Mouse (Mus musculus) cerebellum, adult 2 months (tissue): Measurements from ENCODE around the gene Fchsd2. TPM values are rescaled to one million over a fixed set of nuclear protein-coding genes. Genes with fewer than 3 reads are reported as not detected.

Source experiments
- DNase-seq, 2 experiments: peaks; one replicate each; pipeline ENCODE4 v3.0.0; 2021
- H3K27ac ChIP-seq: fragments of 200-500 bp; 2 replicates; pipeline ENCODE4 v1.5.1; 2012; ENCODE audit warnings: low read length, control low read depth, inconsistent platforms; ENCODE audit not compliant: insufficient read depth
- H3K27me3 ChIP-seq: fragments of 200-500 bp; 2 replicates; pipeline ENCODE4 v1.6.1; 2012; ENCODE audit warnings: inconsistent platforms, mild to moderate bottlenecking, low read length, moderate library complexity; ENCODE audit not compliant: control insufficient read depth, insufficient read depth
- H3K4me1 ChIP-seq: fragments of 200-500 bp; 2 replicates; pipeline ENCODE4 v1.6.1; 2011; ENCODE audit warnings: low read length; ENCODE audit not compliant: control insufficient read depth, insufficient read depth
- H3K4me3 ChIP-seq: fragments of 200-500 bp; replicated peaks from 2 replicates; pipeline ENCODE3; 2011; ENCODE audit warnings: mild to moderate bottlenecking, low read depth, low read length, control low read depth; ENCODE audit not compliant: insufficient read depth
- CTCF ChIP-seq: fragments of 200-500 bp; IDR thresholded peaks from 2 replicates; pipeline ENCODE4 v1.5.1; 2011; ENCODE audit warnings: low read depth, mild to moderate bottlenecking, control low read depth, low read length, moderate library complexity, borderline replicate concordance; ENCODE audit not compliant: insufficient read depth
- POLR2A ChIP-seq: fragments of 200-500 bp; IDR thresholded peaks from 2 replicates; pipeline ENCODE4 v1.6.1; 2011; ENCODE audit warnings: low read length, control low read depth, borderline replicate concordance; ENCODE audit not compliant: insufficient read depth
- WGBS: fragments of 180-500 bp; shearing (Covaris S2); methylation state at CpG from one replicate; pipeline ENCODE4 v1.1.7; 2018; 5-methylcytosine and 5-hydroxymethylcytosine counted together
- polyA plus RNA-seq: library from polyadenylated mRNA; depleted of rRNA; stranded (reverse); fragments of >200 nt; gene quantifications from 2 replicates; pipeline ENCODE4 v1.2.3, GENCODE M21; 2012

The Fchsd2 gene
- polyA plus RNA-seq, 1 experiment: 29.3 TPM

DNA sequence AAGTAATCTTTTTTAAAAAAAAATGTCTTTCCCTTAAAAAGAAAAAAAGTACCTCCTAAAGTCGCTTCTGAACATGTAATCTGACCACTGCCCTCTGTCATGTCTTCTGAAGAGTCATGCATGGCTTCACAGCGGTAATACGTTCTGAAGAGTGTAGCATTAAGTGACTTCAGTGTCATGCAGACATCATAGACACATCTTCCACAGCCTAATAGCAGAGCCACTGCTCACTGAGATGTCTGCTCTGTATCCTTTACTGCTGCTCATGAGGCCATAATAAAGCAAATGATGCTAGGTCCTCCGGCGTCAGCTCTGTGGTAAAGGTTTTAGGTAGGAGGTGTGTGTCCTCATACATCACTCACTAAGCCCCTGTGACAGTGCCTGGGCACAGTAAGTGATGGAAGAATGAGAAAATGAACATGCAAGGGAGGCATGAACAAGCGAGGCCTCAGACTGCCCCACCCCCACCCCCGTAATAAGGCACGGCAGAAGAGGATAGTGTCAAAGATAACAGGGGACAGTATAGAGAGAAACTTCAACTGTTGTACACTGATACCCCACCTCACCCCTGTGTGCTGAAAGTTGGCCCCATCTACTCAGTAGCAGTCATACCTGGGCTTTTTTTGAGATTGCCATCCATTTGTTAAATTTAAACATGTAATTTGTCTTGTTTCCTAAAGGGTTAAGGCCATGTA, 179.9 kb downstream of the Fchsd2 start:
- TF ChIP-seq CTCF (no peak), POLR2A (no peak)
- no peaks in the 10 kb centered on the region for H3K27me3 ChIP-seq
- no peaks in the 10 kb centered on the region; the same call in 1 of the 2 replicates for H3K4me1 ChIP-seq
- H3K4me3 ChIP-seq: no peak overlapping the region
- DNase-seq: no peak
- WGBS: 91% methylated on average over 8 of the region's 8 CpGs
- H3K27ac ChIP-seq: no peak overlapping the region

- Histone ChIP-seq H3K4me1 (no peaks in the 10 kb centered on the region), H3K27me3 (no peaks in the 10 kb centered on the region), H3K27ac (no peak overlapping the region), H3K4me3 (no peak overlapping the region)
- no peak for DNase-seq
- no peak for TF ChIP-seq CTCF
- no peak for TF ChIP-seq POLR2A
- WGBS: 94% methylated on average over 3 of the region's 3 CpGs
These were observed 190.1 kb downstream of the Fchsd2 start for GRCm38 (mm10) chr7:101282721-101283120.

- H3K4me3 ChIP-seq: no peak overlapping the region
- DNase-seq: peak in 1 of 2 experiments; percentile 0
- WGBS: 92% methylated on average over 1 of the region's 1 CpGs
These were observed 191.8 kb downstream of the Fchsd2 start for GRCm38 (mm10) chr7:101284504-101284903.

GRCm38 (mm10) chr7:101286891-101287290, 194.2 kb downstream of the Fchsd2 start:
- DNase-seq: peak in 1 of 2 experiments; percentile 4
- TF ChIP-seq CTCF (no peak), POLR2A (no peak)
- Histone ChIP-seq H3K27ac (no peak overlapping the region), H3K4me3 (no peak overlapping the region), H3K4me1 (no peaks in the 10 kb centered on the region), H3K27me3 (no peaks in the 10 kb centered on the region)
- WGBS: 89% methylated on average over 4 of the region's 4 CpGs

More at GRCm38 (mm10) chr7:101284504-101284903, 191.8 kb downstream of the Fchsd2 start:
- TF ChIP-seq POLR2A (no peak), CTCF (no peak)
- Histone ChIP-seq H3K27me3 (no peaks in the 10 kb centered on the region), H3K4me1 (no peaks in the 10 kb centered on the region), H3K27ac (no peak overlapping the region)

GRCm38 (mm10) chr7:101287820-101288219, 195.2 kb downstream of the Fchsd2 start:
- no peaks in the 10 kb centered on the region for H3K27me3 ChIP-seq
- H3K4me3 ChIP-seq: no peak overlapping the region
- DNase-seq: peak in 1 of 2 experiments; percentile 4
- no peak overlapping the region for H3K27ac ChIP-seq
- 84% methylated on average over 2 of the region's 2 CpGs for whole genome bisulfite sequencing
- no peak for TF ChIP-seq CTCF
- TF ChIP-seq POLR2A: no peak
- no peaks in the 10 kb centered on the region for H3K4me1 ChIP-seq

GRCm38 (mm10) chr7:101288436-101288835, 195.8 kb downstream of the Fchsd2 start:
- 31% methylated on average over 4 of the region's 4 CpGs for WGBS
- peak; percentile 47 to 56 for DNase-seq
- TF ChIP-seq POLR2A: no peak
- peak; percentile 74 for TF ChIP-seq CTCF

GRCm38 (mm10) chr7:101290401-101290800, 197.7 kb downstream of the Fchsd2 start:
- Histone ChIP-seq H3K4me3 (no peak overlapping the region), H3K4me1 (no peaks in the 10 kb centered on the region), H3K27me3 (no peaks in the 10 kb centered on the region), H3K27ac (no peak overlapping the region)
- DNase-seq: no peak
- TF ChIP-seq POLR2A: no peak
- no peak for TF ChIP-seq CTCF
- WGBS: 90% methylated on average over 10 of the region's 10 CpGs

More at GRCm38 (mm10) chr7:101288436-101288835, 195.8 kb downstream of the Fchsd2 start:
- Histone ChIP-seq H3K27ac (no peak overlapping the region), H3K27me3 (no peaks in the 10 kb centered on the region), H3K4me1 (no peaks in the 10 kb centered on the region), H3K4me3 (no peak overlapping the region)

DNA sequence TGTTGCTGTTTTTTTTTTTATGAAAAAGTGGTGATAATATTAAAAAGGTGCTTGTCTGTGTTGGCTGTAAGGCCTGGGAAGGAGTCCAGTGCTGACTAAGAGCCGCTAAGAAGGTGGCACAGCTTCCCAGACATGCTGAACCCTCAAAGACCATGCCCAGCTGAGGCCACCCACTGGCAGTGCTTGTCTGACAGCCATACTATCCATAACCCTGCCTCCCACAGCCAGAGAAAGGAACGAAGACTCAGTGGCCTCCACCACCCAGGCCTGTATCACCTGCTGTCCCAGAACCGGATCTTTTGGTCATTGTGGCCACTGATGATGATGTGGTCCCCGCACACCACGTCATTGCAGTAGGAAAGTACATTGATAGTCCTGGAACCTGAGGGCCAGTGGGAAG, 198.5 kb downstream of the Fchsd2 start:
- no peaks in the 10 kb centered on the region for H3K27me3 ChIP-seq
- 67% methylated on average over 5 of the region's 5 CpGs for WGBS
- H3K27ac ChIP-seq: no peak overlapping the region
- H3K4me1 ChIP-seq: peaks cover 4% of the 10 kb centered on the region; the same call in 1 of the 2 replicates
- no peak overlapping the region for H3K4me3 ChIP-seq
- no peak for TF ChIP-seq CTCF
- TF ChIP-seq POLR2A: no peak
- no peak for DNase-seq
